Mouse (Mus musculus) C2C12 (cell line): Measurements from ENCODE around the gene Trak2. TPM values are rescaled to one million over a fixed set of nuclear protein-coding genes. Genes with fewer than 3 reads are reported as not detected.

Experiments used
- H3K27me3 ChIP-seq: one replicate; pipeline ENCODE4 v1.6.1; 2011; ENCODE audit not compliant: control insufficient read depth, insufficient read depth, insufficient read length
- H3K36me3 ChIP-seq: one replicate; pipeline ENCODE4 v1.6.1; 2011; ENCODE audit not compliant: control insufficient read depth, insufficient read depth
- H3K4me3 ChIP-seq: one replicate; pipeline ENCODE4 v1.5.1; 2011; ENCODE audit warnings: mild to moderate bottlenecking, control low read depth; ENCODE audit not compliant: poor library complexity, insufficient read depth, severe bottlenecking
- H3K79me2 ChIP-seq: one replicate; pipeline ENCODE4 v1.6.1; 2011; ENCODE audit not compliant: control insufficient read depth, insufficient read depth
- H3K79me3 ChIP-seq: one replicate; pipeline ENCODE4 v1.6.1; 2011; ENCODE audit warnings: low read depth, control low read depth
- H3ac ChIP-seq: one replicate; pipeline ENCODE3; 2011; ENCODE audit warnings: low read depth; ENCODE audit not compliant: control insufficient read depth, insufficient read length
- CEBPB ChIP-seq: IDR thresholded peaks from one replicate; pipeline ENCODE4 v1.6.1; 2011; ENCODE audit warnings: low read depth, mild to moderate bottlenecking, control low read depth, moderate library complexity
- CTCF ChIP-seq: IDR thresholded peaks from one replicate; pipeline ENCODE4 v1.5.1; 2011; ENCODE audit not compliant: control insufficient read depth, insufficient read depth, insufficient read length
- FOSL1 ChIP-seq: IDR thresholded peaks from one replicate; pipeline ENCODE4 v1.8.0; 2011; ENCODE audit warnings: mild to moderate bottlenecking, low read length; ENCODE audit not compliant: poor library complexity, insufficient read depth, severe bottlenecking
- MAX ChIP-seq: IDR thresholded peaks from one replicate; pipeline ENCODE4 v1.6.1; 2011; ENCODE audit warnings: mild to moderate bottlenecking, control low read depth
- MYOD1 ChIP-seq: IDR thresholded peaks from one replicate; pipeline ENCODE4 v1.6.1; 2011; ENCODE audit warnings: low read depth; ENCODE audit not compliant: control insufficient read depth, insufficient read length
- MYOG ChIP-seq: IDR thresholded peaks from one replicate; pipeline ENCODE4 v1.6.1; 2011; ENCODE audit not compliant: control insufficient read depth, insufficient read length; ENCODE audit errors: extremely low read depth
- USF1 ChIP-seq: IDR thresholded peaks from one replicate; pipeline ENCODE4 v1.6.1; 2011; ENCODE audit warnings: low read depth, mild to moderate bottlenecking, control low read depth, moderate library complexity
- polyA plus RNA-seq: library from polyadenylated mRNA; unstranded; fragments of >200 nt; fragmentation: generic; extraction: Trizol; gene quantifications from one replicate; pipeline ENCODE4 v1.2.1, GENCODE M21; 2012; ENCODE audit warnings: missing spikeins

The Trak2 gene
- polyA plus RNA-seq, 1 experiment, result 12.2 TPM

- no peak for TF ChIP-seq CEBPB
- TF ChIP-seq CTCF, result no peak
- H3K27me3 ChIP-seq, result no peaks in the 10 kb centered on the region
- H3K36me3 ChIP-seq, result no peaks in the 10 kb centered on the region
- H3K4me3 ChIP-seq, result no peak overlapping the region
- no peak overlapping the region for H3ac ChIP-seq
- H3K79me2 ChIP-seq, result peaks cover 100% of the 10 kb centered on the region
- H3K79me3 ChIP-seq, result peaks cover 74% of the 10 kb centered on the region
These were observed 15.3 kb downstream of the Trak2 start for GRCm38 (mm10) chr1:58957931-58958330.

- no peak for TF ChIP-seq MYOG
- TF ChIP-seq MYOD1, result no peak
- no peak for TF ChIP-seq CTCF
- no peak for TF ChIP-seq MAX
- no peak for TF ChIP-seq USF1
- no peak for TF ChIP-seq CEBPB
- TF ChIP-seq FOSL1, result no peak
- no peak overlapping the region for H3ac ChIP-seq
- no peaks in the 10 kb centered on the region for H3K27me3 ChIP-seq
- H3K4me3 ChIP-seq, result no peak overlapping the region
- H3K79me3 ChIP-seq, result peaks cover 78% of the 10 kb centered on the region
- H3K79me2 ChIP-seq, result peaks cover 100% of the 10 kb centered on the region
- H3K36me3 ChIP-seq, result no peaks in the 10 kb centered on the region
These were observed 17.0 kb downstream of the Trak2 start for GRCm38 (mm10) chr1:58956229-58956628.

GRCm38 (mm10) chr1:58955716-58956115 lies 17.5 kb downstream of the Trak2 start:
- Histone ChIP-seq H3ac (no peak overlapping the region), H3K79me3 (peaks cover 75% of the 10 kb centered on the region), H3K4me3 (no peak overlapping the region), H3K79me2 (peaks cover 100% of the 10 kb centered on the region), H3K36me3 (no peaks in the 10 kb centered on the region), H3K27me3 (no peaks in the 10 kb centered on the region)
- TF ChIP-seq USF1 (no peak), MAX (no peak), CEBPB (no peak)

- Histone ChIP-seq H3K27me3 (no peaks in the 10 kb centered on the region), H3K79me2 (peaks cover 100% of the 10 kb centered on the region), H3K79me3 (peaks cover 75% of the 10 kb centered on the region), H3K4me3 (no peak overlapping the region), H3ac (no peak overlapping the region), H3K36me3 (no peaks in the 10 kb centered on the region)
- no peak for TF ChIP-seq USF1
- TF ChIP-seq FOSL1, result no peak
- no peak for TF ChIP-seq CTCF
- no peak for TF ChIP-seq MYOD1
- TF ChIP-seq MYOG, result no peak
- TF ChIP-seq CEBPB, result no peak
- no peak for TF ChIP-seq MAX
These were observed 18.4 kb downstream of the Trak2 start for GRCm38 (mm10) chr1:58954578-58955410.

GRCm38 (mm10) chr1:58953686-58954434 lies 19.4 kb downstream of the Trak2 start:
- no peaks in the 10 kb centered on the region for H3K36me3 ChIP-seq
- peaks cover 100% of the 10 kb centered on the region for H3K79me2 ChIP-seq
- H3K4me3 ChIP-seq, result no peak overlapping the region
- H3ac ChIP-seq, result no peak overlapping the region
- peaks cover 77% of the 10 kb centered on the region for H3K79me3 ChIP-seq
- TF ChIP-seq CEBPB, result no peak
- no peak for TF ChIP-seq USF1
- TF ChIP-seq MYOD1, result no peak
- TF ChIP-seq FOSL1, result no peak
- TF ChIP-seq MAX, result no peak
- TF ChIP-seq MYOG, result no peak
- TF ChIP-seq CTCF, result no peak
- no peaks in the 10 kb centered on the region for H3K27me3 ChIP-seq

GRCm38 (mm10) chr1:58952997-58953396 lies 20.2 kb downstream of the Trak2 start:
- peaks cover 100% of the 10 kb centered on the region for H3K79me2 ChIP-seq
- H3K36me3 ChIP-seq, result no peaks in the 10 kb centered on the region
- H3K4me3 ChIP-seq, result no peak overlapping the region
- TF ChIP-seq MYOG (no peak), MYOD1 (no peak), FOSL1 (no peak), CTCF (no peak), CEBPB (no peak), MAX (no peak), USF1 (no peak)
- no peaks in the 10 kb centered on the region for H3K27me3 ChIP-seq
- H3K79me3 ChIP-seq, result peaks cover 81% of the 10 kb centered on the region
- H3ac ChIP-seq, result no peak overlapping the region
